Mouse (Mus musculus) heart, adult 9 months (tissue): ENCODE data around the gene Kctd14.

Source experiments
- DNase-seq, 2 experiments: peaks; one replicate each; pipeline ENCODE4 v3.0.0; 2022; ENCODE audit warnings: low spot score in 2 of 2

Gene Kctd14

DNA sequence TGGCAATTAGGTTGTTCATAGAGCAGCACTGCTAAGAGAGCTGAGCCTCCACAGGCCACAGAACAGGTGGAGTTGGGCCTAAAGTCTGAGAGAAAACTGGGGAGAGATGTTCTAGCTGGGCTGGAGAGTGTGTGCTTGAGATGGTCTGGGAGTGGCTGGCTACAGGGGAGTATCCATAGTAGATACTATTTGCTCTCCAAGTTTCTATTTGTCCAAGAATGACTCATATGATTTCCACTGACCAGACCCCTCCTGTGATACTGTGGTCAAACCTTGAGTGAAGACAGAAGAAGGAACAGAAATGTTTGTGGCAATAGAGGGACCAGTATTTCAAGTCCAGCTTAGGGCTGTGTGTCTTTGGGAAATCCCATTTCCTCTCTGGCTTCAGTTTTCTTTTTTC, 12.1 kb upstream of the Kctd14 start:
- DNase-seq: no peak

DNA sequence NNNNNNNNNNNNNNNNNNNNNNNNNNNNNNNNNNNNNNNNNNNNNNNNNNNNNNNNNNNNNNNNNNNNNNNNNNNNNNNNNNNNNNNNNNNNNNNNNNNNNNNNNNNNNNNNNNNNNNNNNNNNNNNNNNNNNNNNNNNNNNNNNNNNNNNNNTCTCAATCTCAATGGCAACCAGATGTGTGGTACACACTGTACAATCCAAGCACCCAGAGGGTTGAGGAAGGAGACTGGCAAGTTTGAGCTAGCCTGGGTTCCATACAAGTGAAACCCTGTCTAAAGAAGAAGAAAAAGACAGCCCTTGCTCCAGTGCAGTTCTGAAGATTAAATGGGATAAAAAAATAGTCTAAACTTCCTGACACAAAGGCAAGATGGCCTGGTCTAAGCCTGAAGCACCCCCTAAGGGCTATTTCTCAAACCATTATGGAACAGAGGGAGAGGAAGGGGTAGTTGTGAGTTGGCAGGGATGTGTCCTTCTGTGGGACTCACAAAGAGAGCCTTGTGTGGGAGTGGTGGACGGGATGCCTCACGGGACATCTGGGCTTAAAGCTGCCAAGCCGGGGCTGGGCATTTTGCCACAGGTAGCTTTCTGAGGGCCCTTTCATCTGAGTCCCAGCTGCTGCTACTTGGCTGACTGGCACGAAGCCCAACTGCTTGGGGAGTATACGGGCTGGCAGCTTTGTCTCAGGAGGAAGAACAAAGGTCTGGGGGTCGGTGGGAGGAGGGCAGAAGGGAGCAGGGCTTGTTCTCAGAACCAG, 4.8 kb upstream of the Kctd14 start:
- DNase-seq: peak; percentile 54 to 78

DNA sequence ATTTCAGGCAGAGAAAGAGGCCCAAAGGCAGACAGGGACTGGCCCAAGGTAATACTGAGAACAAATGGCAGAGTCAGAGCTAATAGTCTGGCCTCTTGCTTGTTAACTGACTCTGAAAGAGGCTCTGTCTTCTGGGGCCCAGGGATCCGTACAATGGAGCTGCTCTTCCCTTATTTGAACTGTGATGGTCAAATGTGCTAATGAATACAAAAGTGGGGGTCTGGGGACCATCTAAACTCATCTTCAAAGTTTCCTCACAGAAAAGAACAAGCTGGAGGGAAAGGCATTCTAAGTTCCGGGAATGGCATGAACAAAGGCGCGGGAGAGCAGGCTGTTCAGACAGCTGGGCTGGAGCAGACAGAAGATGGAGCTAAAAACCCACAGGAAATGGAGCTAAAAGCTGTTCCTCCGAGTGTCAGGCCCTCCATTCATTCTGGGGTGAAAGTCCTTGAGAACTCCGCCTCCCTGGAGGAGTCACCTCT, 4.0 kb upstream of the Kctd14 start:
- no peak for DNase-seq

DNA sequence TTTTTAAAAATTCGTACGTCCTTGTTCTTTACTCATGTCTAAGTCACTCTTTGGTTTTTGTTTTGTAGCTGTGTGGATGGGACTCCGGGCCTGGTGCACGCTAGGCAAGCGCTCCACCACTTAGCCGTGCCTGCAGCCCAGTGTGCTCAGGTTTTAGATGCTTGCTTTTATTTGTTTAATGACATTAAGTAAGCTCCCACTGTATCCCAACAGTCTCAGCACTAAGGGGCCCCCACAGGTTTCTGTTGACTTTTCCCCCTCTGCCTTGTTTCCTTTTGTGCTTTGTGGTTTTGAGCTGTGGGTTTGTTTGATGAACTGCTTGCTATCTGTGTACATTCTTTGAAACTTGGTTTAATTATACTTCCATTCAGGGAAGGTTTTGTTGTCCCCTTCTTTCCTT, 1.1 kb downstream of the Kctd14 start:
- DNase-seq: no peak

DNA sequence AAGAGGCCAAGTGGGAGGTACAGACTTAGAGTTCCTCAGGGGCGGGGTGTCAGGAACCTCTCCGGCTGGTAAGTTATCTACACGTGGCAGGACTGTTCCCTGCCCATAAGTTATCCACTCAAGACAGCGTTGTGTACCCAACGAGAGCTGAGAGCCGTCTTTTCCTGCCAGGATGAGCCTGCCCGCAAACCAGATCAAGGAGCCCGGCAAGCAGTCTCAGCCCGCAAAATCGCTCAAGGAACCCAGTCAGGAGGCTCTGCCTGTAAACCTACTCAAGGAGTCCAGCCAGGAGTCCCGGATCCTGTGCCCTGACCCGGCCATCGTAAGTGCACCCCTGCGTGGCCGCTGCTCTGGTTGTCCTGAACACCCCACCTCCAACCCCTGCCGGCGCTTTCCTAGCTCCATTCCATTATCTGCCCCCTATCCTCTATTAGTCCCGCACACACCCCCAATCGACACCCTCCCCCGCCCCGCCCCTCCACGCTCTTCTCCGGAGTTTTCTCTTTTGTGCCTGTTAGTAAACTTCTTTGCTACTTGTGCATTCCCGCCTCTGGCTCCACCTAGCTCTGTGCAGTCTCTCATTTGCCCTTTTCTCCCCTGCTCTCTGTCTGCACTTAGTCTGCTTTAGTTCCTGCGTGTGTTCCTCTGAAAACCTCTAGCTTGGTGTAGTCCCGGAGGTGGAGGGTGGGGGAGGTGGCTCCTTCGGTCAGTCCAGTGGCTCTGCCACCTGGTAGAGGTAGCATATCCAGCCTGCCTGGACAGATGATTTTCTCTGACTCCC, 2.2 kb downstream of the Kctd14 start:
- no peak for DNase-seq

DNA sequence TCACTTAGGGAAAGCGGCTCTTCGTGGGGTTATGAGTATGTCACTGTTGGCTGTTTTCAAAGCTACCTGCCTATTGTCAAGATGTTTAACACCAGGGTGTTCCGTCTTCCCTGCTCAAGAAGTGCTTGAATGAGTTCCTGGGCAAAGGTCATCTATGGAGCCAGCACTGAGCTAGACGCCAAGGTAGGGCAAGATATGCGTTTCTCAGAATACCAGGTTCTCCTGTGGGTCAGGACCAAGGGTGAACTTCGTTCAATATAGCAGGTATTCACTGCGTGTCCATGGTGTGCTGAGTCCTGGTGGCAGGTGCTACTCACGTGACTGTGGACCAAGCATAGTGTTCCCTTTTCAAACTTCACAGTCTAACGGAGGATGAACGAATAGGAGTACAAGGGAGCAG, 3.7 kb downstream of the Kctd14 start:
- DNase-seq: no peak

DNA sequence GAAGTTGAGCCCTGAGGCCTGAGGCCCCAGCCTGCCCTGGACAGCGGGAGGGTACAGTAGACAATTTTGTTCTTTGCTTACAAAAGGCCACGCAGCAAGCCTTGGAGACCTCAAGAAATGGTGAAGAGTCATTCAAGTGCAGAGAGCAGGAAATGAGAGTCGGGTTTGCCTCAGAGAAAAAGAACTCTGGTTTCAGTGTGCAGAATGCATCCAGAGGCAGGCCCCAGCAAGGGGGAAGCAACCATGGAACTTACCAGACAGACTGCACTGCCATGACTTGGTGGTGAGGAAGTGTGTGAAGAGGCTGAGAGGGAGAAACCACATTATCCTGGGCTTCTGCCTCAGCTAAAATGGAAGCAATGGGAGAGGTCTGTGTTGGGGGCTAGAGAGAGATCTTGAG, 4.5 kb downstream of the Kctd14 start:
- no peak for DNase-seq

DNA sequence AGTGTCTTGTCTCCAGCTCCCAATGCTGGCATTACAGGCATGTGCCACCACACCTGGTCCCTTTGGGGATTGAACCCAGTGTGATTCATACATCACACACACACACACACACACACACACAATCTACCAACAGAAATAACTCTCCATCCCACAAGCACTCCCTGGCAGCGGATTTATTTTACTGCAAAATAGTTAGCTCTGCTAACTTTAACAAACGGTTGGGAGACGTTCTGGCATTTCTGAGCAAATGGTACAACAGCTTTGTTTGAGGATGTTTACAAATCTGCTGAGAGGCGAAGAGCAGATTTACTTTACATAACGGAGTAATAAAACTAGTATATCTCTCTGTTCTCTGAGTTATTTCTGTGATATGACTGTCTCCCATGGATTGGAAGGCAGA, 21.9 kb downstream of the Kctd14 start:
- DNase-seq: no peak

DNA sequence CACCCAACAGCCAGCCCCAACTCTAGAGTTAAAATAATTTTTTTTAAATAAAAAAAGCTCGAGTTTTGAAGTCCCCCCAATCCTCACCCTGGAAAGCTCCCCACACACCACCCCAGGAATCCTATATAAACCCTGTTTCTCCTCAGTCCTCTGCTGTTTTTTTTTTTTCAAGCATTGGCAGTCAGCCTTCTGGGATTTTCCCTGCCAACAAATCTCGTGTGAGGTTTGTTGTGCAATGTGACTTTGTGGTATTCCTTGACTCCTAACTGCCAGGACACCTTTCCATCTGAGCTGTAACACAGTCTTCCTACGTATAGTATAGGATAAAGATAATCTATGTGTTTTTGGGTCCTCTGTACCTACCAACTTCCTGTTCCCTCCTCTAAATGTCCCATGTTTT, 28.2 kb downstream of the Kctd14 start:
- DNase-seq: no peak

DNA sequence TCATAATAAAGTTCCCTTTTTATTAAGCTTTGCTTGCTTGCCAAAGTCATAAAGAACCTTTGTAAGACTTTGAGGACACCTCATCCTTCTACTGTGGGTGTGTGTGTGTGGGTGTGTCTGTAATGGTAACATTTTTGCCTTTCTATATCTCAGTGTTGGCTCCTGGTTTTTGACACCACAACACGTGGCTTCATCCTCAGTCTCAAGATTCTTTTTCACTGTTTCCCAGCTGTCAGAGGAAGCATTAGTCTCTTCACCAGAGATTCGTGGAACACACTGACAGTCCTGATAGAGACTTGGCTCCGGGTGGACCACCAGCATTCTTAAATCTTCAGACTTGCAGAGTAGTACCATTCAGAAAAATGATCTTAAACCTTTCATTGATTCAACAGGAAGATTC, 29.2 kb downstream of the Kctd14 start:
- DNase-seq: peak in 1 of 2 experiments; percentile 7

DNA sequence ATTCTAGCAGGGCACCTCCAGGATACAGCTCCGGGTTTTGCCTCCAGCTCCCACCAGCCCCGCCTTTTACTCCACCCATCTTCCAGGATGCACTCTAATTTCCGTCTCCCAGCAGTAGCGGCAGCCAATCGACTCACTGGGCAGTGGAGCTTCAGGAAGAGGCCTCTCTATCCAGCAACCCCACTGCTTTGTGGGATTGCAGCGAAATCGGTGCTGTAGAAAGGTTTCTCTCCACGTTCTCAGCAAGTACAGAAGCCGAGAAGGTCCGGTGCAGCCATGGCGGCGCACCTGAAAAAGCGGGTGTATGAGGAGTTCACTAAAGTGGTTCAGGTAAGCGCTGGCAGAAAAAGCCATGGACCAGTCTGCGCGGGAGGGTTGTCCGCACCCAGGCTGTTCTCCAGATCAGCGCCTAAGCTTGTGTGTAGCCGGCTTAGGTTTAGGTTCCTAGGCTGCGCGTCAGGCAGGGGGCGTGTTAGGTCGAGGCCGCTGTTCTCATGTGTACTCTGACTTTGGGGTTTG, 29.8 kb downstream of the Kctd14 start, which contains the start of gene Ints4:
TSS of gene Ints4 (plus strand) at position 136 of the 519 bp plus-strand sequence.
- peak; percentile 94 for DNase-seq

DNA sequence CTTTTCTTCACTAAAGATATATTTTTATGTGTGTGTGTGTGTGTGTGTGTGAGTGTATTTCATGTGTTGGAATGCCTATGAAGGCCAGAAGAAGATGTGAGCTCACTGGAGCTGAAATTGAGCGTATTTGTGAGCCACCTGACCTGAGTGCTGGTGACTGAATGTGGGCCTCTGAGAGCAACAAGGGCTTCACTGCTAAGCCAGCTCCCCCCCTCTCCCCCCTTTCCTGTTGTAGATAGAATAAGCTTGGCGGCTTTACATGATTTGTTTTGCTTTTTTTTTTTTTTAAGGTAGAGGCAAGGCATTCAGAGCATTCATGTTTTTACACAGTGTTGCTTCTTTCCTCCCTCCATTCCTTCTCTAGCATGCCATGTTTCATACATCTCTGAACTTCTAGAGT, 32.3 kb downstream of the Kctd14 start:
- DNase-seq: no peak

DNA sequence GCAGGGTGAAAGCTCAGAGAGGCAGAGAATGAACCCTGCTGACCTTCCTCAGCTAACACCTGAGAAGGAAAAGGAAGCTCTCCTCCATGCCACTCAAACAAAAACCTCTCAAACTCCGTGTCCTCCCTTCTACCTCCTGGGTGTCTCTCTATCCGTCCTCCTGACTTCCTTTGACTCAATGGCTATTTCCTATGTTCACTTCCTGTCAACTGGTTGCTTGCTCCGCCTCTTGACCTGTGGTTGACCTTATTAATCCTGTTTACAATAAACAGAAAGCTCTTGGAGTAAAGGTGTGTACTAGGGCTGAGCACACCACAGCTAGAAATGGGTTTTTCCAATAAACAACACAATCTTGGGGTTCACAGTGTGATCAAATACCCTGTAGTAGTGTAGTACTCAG, 40.0 kb downstream of the Kctd14 start:
- DNase-seq: no peak

DNA sequence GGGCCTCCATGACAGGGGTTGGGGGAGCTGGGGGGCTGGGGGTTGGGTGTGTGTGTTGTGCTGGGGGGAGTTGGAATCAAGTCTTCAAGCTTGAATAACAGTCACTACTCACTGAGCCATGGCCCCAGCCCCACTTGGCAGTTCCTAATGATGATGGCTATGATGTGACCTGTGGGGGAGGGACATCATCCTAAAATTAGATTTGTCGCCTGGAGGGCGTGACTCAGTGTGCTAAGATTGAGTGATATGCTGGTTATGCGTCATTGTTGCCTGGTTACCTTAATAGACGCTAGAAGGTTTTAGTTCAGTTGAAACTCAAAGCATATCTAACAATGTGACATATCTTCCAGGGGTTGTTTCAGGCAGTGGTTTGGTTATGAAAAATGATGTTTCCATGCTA, 41.3 kb downstream of the Kctd14 start:
- peak; percentile 16 to 74 for DNase-seq

DNA sequence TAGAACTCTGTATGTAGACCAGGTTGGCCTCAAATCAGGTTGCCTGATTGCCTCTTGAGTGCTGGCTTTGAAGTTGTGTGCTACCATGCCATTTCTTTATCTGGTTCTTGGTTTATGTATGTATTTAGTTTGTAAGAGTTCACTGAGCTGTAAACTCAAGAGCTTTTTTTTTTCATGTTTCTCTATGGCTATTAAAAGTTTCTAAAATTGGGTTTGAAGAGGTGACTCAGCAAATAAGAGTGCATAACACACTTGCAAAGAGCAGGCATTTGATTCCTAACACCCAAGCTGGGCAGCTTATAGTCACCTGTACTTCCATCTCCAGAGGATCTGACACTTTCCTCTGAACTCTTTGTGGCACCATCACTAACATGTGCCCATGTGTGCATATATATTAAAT, 43.9 kb downstream of the Kctd14 start:
- DNase-seq: no peak

DNA sequence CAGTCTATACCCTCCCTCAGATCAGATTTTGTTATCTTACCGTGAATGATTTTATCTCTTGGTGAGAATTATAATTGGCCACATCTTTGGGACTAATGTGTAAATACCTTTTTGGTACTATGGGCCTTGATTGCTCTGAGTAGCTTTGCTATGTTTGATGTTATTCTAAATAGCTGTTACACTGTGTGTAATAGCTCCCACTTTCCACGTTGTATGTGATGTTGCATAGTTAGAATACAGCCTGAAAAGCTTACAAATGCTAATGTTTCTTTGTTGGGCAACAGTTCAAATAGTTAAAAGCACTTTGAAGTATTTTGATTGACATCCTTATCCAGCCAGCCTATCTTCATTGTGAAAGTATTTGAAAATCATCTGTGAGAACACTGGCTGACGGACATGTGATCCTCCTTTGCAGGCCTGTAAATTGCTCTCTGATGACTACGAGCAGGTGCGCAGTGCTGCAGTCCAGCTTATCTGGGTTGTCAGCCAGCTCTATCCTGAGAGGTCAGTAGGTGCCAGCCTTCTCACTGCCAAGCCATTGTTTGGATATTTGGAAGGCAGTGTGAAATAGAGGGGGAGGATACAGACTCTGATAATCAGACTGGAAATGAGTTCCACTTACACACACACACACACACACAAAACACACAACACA, 49.6 kb downstream of the Kctd14 start:
- peak; percentile 46 to 63 for DNase-seq
